Mouse (Mus musculus): Measurements from ENCODE around the gene Dock4. TPM values are rescaled to one million over a fixed set of nuclear protein-coding genes. Genes with fewer than 3 reads are reported as not detected.
A peak's percentile ranks its signal among the peaks of the same experiment; 100 is the strongest.

The Dock4 gene
- polyA plus RNA-seq, 1 experiment from 2014 or later = 34.6 TPM

DNA sequence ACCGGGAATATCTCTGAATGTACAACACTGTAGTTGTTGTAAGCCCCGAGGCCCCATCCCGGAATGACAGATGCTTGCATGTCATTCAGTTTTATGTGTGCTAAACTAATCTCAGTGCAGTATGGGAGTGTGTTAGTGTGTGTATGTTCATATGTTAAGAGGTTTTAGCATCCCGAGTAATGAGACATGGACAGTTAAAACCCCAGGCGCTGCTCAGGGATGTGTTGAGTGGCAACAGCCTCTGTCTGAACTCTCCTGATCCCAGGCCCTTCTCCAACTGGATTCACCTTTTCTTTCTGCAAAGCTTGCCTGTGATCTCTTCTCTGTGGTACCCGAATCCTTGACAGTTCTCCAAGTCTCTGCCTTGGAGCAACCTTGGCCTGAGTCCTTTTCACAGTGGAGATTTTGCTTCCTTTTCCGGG, 52.5 kb downstream of the Dock4 start:
- H3K27ac ChIP-seq (replicated peaks) = no peak overlapping the region
- H3K27me3 ChIP-seq (replicated peaks) = no peaks in the 10 kb centered on the region
- H3K4me3 ChIP-seq (replicated peaks) = no peak overlapping the region
- H3K4me2 ChIP-seq = no peak overlapping the region
- peaks cover 36% of the 10 kb centered on the region for H3K4me1 ChIP-seq
- H3K9ac ChIP-seq (replicated peaks) = no peak overlapping the region
- ATAC-seq (ENCODE audit: low FRiP score) = peak; percentile 65
- no peaks in the 10 kb centered on the region for H3K9me3 ChIP-seq (replicated peaks)
- 38% methylated on average over 7 of the region's 7 CpGs for WGBS
- no peaks in the 10 kb centered on the region for H3K36me3 ChIP-seq

GRCm38 (mm10) chr12:40498928-40499626, 53.3 kb downstream of the Dock4 start:
- peak; percentile 42; the same call in 1 of the 2 replicates for ATAC-seq (ENCODE audit: low FRiP score)
- H3K9me3 ChIP-seq (replicated peaks) = no peaks in the 10 kb centered on the region
- H3K27ac ChIP-seq (replicated peaks) = peak overlapping the region; percentile 10; the same call in 1 of the 2 replicates

GRCm38 (mm10) chr12:40499627-40500329, 54.0 kb downstream of the Dock4 start:
- Histone ChIP-seq H3K27ac (replicated peaks) (no peak overlapping the region), H3K9ac (replicated peaks) (no peak overlapping the region), H3K36me3 (no peaks in the 10 kb centered on the region), H3K4me3 (replicated peaks) (no peak overlapping the region), H3K4me2 (no peak overlapping the region), H3K9me3 (replicated peaks) (no peaks in the 10 kb centered on the region), H3K4me1 (peaks cover 47% of the 10 kb centered on the region), H3K27me3 (replicated peaks) (no peaks in the 10 kb centered on the region)
- 76% methylated on average over 5 of the region's 5 CpGs for WGBS
- no peak for ATAC-seq (ENCODE audit: low FRiP score)

More at GRCm38 (mm10) chr12:40498928-40499626, 53.3 kb downstream of the Dock4 start:
- 59% methylated on average over 15 of the region's 15 CpGs for WGBS
- Histone ChIP-seq H3K27me3 (replicated peaks) (no peaks in the 10 kb centered on the region), H3K4me3 (replicated peaks) (no peak overlapping the region), H3K4me1 (peaks cover 40% of the 10 kb centered on the region), H3K4me2 (no peak overlapping the region), H3K36me3 (no peaks in the 10 kb centered on the region), H3K9ac (replicated peaks) (no peak overlapping the region)

DNA sequence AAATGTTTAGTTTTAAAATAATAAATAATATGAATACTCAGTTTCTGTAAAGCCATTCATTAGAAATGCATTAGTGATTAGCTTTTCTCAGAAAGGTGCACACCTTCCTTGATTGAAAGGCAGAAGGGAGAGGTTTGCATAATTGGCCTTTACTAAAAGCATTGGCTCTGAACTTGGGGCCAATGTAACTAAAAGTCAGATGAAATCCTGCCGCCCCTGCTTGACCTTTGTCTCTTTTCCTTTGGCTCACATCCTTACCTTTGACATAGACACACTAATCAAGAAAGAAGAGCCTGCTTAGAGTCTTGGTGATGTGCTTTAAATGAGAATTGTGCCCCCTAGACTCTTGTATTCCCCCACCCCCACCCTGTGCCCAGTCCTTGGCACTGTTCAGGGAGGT, 55.4 kb downstream of the Dock4 start:
- no peak for ATAC-seq (ENCODE audit: low FRiP score)
- H3K9me3 ChIP-seq (replicated peaks) = no peaks in the 10 kb centered on the region
- H3K9ac ChIP-seq (replicated peaks) = no peak overlapping the region
- no peak overlapping the region for H3K27ac ChIP-seq (replicated peaks)
- H3K27me3 ChIP-seq (replicated peaks) = no peaks in the 10 kb centered on the region
- H3K4me1 ChIP-seq = peaks cover 49% of the 10 kb centered on the region
- 84% methylated on average over 1 of the region's 1 CpGs for WGBS
- H3K4me2 ChIP-seq = no peak overlapping the region
- H3K36me3 ChIP-seq = no peaks in the 10 kb centered on the region
- no peak overlapping the region for H3K4me3 ChIP-seq (replicated peaks)

DNA sequence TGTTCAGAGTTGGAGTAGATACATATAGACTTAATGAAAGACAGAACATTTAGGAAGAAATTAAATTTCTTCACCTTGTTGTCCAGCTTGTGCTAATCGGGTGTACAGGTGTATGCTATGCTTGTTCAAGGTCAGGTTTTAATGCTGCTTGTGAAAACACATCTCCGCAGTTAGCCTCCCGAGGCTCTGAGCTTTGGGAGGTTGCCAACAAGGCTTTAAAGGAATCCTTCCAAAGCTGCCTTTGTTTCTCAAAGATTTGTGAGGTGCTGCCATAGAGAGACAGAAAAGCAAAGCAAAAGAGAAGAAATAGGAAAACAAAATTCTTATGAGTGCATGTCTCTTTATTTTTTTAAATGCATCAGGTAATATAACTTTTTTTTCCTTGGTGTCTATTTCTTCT, 57.8 kb downstream of the Dock4 start:
- ATAC-seq (ENCODE audit: low FRiP score) = no peak
- no peak overlapping the region for H3K9ac ChIP-seq (replicated peaks)
- H3K27me3 ChIP-seq (replicated peaks) = no peaks in the 10 kb centered on the region
- 35% methylated on average over 3 of the region's 3 CpGs for WGBS
- H3K36me3 ChIP-seq = no peaks in the 10 kb centered on the region
- H3K4me2 ChIP-seq = no peak overlapping the region
- no peak overlapping the region for H3K4me3 ChIP-seq (replicated peaks)
- no peaks in the 10 kb centered on the region for H3K9me3 ChIP-seq (replicated peaks)
- H3K27ac ChIP-seq (replicated peaks) = no peak overlapping the region
- H3K4me1 ChIP-seq = peaks cover 37% of the 10 kb centered on the region

- ATAC-seq (ENCODE audit: low FRiP score) = no peak
- H3K36me3 ChIP-seq = no peaks in the 10 kb centered on the region
- peaks cover 26% of the 10 kb centered on the region for H3K4me1 ChIP-seq
- H3K27me3 ChIP-seq (replicated peaks) = no peaks in the 10 kb centered on the region
- H3K4me3 ChIP-seq (replicated peaks) = no peak overlapping the region
- H3K4me2 ChIP-seq = no peak overlapping the region
- H3K9ac ChIP-seq (replicated peaks) = no peak overlapping the region
- H3K9me3 ChIP-seq (replicated peaks) = no peaks in the 10 kb centered on the region
- WGBS = 65% methylated on average over 3 of the region's 3 CpGs
- H3K27ac ChIP-seq (replicated peaks) = no peak overlapping the region
Measured at GRCm38 (mm10) chr12:40504687-40505086, 58.9 kb downstream of the Dock4 start.

DNA sequence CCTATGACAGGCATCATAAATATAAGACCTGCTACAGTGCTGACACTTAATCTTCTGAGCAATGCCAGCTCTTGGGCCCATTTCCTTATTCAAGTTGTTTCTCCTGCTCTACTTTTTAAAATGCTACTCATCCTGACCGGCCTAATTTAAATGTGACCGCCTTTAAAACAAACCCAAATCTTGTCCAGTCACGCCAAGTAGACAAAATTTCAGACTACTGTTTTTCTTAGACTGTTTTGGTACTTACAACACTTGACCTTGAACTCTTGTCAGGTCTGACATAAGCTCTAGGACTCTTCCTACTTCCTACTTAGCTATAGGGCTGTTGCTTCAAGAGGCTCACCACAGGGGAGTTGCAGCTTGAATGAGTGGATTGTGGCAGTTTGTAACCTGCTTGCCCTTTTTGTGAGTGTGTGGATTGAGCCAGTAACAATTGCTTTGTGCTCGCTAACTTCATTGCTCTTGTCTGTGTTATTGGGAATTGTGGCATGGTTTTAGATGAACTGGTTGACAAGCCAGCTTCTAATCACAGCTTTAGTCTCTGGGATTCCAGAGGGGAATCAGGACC, 62.2 kb downstream of the Dock4 start:
- no peak for ATAC-seq (ENCODE audit: low FRiP score)
- H3K27me3 ChIP-seq (replicated peaks) = no peaks in the 10 kb centered on the region
- 62% methylated on average over 4 of the region's 4 CpGs for WGBS
- no peak overlapping the region for H3K4me2 ChIP-seq
- H3K36me3 ChIP-seq = no peaks in the 10 kb centered on the region
- peaks cover 39% of the 10 kb centered on the region for H3K4me1 ChIP-seq
- H3K9ac ChIP-seq (replicated peaks) = no peak overlapping the region
- H3K9me3 ChIP-seq (replicated peaks) = no peaks in the 10 kb centered on the region
- H3K4me3 ChIP-seq (replicated peaks) = no peak overlapping the region
- no peak overlapping the region for H3K27ac ChIP-seq (replicated peaks)

GRCm38 (mm10) chr12:40508416-40508815, 62.7 kb downstream of the Dock4 start:
- WGBS = 43% methylated on average over 8 of the region's 8 CpGs

DNA sequence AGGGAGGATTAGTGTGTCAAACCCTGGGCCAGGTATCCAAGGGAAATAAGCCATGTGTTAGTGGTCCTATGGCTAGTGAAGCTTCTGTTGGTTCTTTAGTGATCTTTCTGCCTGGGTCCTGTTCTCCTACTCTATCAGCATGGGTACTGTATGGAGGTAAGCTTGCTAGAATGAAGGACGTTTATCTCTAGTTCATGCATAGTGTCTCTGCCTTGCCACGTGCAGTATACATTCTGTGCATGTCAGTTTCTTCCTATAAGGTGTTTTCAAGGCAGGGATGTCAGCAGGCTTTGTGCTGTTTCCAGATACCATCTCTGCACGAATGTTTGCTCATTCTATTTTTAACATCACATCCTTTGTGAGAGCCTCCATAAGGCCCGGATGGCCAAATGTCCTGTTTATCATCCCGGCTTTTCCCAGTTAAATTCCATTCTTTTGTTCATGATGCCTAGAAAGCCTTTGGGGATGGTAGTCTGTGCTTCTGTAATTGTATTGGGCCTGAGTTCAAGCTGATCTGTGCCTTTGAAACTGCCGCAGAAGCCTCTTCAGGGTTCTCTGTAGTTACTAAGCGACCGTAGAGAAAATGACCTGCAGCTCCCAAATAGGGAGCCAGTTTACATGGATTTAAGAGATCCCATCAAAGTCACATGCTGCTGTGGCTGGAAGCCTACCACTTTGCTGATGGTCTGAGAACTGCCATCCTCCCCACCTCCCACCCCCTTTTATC, 66.1 kb downstream of the Dock4 start:
- 29% methylated on average over 8 of the region's 8 CpGs for WGBS
- no peaks in the 10 kb centered on the region for H3K27me3 ChIP-seq (replicated peaks)
- peak; percentile 58 for ATAC-seq (ENCODE audit: low FRiP score)
- H3K4me1 ChIP-seq = peaks cover 29% of the 10 kb centered on the region
- no peak overlapping the region for H3K4me3 ChIP-seq (replicated peaks)
- peak overlapping the region; percentile 51 for H3K27ac ChIP-seq (replicated peaks)
- no peak overlapping the region for H3K4me2 ChIP-seq
- no peaks in the 10 kb centered on the region for H3K9me3 ChIP-seq (replicated peaks)
- H3K9ac ChIP-seq (replicated peaks) = no peak overlapping the region
- H3K36me3 ChIP-seq = no peaks in the 10 kb centered on the region

More at GRCm38 (mm10) chr12:40508416-40508815, 62.7 kb downstream of the Dock4 start:
- no peaks in the 10 kb centered on the region for H3K36me3 ChIP-seq
- H3K9ac ChIP-seq (replicated peaks) = no peak overlapping the region
- H3K4me2 ChIP-seq = no peak overlapping the region
- ATAC-seq (ENCODE audit: low FRiP score) = no peak
- 0 out of 2 replicates have a peak overlapping the region, but pooled peaks have one; percentile 13 for H3K27ac ChIP-seq (replicated peaks)
- no peak overlapping the region for H3K4me3 ChIP-seq (replicated peaks)
- no peaks in the 10 kb centered on the region for H3K9me3 ChIP-seq (replicated peaks)
- H3K27me3 ChIP-seq (replicated peaks) = no peaks in the 10 kb centered on the region
- H3K4me1 ChIP-seq = peaks cover 39% of the 10 kb centered on the region

GRCm38 (mm10) chr12:40512370-40512693, 66.6 kb downstream of the Dock4 start:
- H3K4me3 ChIP-seq (replicated peaks) = no peak overlapping the region
- ATAC-seq (ENCODE audit: low FRiP score) = peak; percentile 26
- 28% methylated on average over 2 of the region's 2 CpGs for WGBS

DNA sequence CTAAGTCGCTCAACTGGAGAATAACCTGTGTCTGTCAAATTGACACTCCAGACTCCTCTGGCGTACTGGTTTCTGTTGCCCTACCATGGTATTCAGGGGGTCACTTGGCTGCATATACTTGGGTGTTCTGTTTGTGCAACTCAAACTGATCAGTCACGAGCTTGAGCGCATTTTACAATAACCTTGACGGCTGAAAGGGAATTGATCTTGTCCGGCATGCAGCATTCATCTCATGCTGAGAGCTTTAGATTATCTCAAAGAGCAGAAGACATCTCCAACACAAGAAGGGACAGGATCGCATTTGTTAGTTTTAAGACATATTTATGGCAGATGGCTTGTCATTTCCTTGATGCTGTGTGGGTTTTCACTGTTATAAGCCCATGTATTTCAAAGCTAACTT, 67.2 kb downstream of the Dock4 start:
- H3K4me2 ChIP-seq = no peak overlapping the region
- no peaks in the 10 kb centered on the region for H3K9me3 ChIP-seq (replicated peaks)
- H3K27me3 ChIP-seq (replicated peaks) = no peaks in the 10 kb centered on the region
- H3K4me1 ChIP-seq = peaks cover 26% of the 10 kb centered on the region
- ATAC-seq (ENCODE audit: low FRiP score) = 0 out of 2 replicates have a peak, but pooled peaks have one; percentile 14
- WGBS = 30% methylated on average over 7 of the region's 7 CpGs
- H3K4me3 ChIP-seq (replicated peaks) = no peak overlapping the region
- H3K36me3 ChIP-seq = no peaks in the 10 kb centered on the region
- H3K27ac ChIP-seq (replicated peaks) = no peak overlapping the region
- 0 out of 2 replicates have a peak overlapping the region, but pooled peaks have one; percentile 14 for H3K9ac ChIP-seq (replicated peaks)

More at GRCm38 (mm10) chr12:40512370-40512693, 66.6 kb downstream of the Dock4 start:
- Histone ChIP-seq H3K27ac (replicated peaks) (peak overlapping the region; percentile 51), H3K4me2 (no peak overlapping the region), H3K9ac (replicated peaks) (no peak overlapping the region), H3K27me3 (replicated peaks) (no peaks in the 10 kb centered on the region), H3K36me3 (no peaks in the 10 kb centered on the region), H3K4me1 (peaks cover 29% of the 10 kb centered on the region), H3K9me3 (replicated peaks) (no peaks in the 10 kb centered on the region)
